Comparison of ENCODE assay signal across 8 mouse cellular contexts in the genomic region with DNA sequence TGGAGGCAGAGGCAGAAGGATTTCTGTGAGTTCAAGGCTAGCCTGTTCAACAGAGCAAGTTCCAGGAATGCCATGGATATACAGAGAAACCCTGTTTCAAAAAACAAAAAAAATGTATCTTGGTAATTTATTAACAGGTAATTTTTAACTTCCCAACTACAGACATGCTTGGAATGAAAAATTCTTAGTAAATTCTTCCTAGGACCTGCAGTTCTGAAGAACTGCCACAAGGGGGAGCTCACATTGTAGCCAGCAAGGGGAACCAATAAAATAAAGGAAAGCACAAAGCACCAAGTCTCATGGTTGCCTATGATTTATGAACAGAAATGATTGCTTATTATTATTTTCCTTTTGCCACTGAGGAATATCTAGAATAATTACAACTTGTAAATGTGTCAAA. TPM values are rescaled to one million over a fixed set of nuclear protein-coding genes. Genes with fewer than 3 reads are reported as not detected.
A peak's percentile ranks its signal among the peaks of the same experiment; 100 is the strongest.
DNase-seq lines count a peak whose midpoint lies in the region; ATAC-seq and TF ChIP-seq lines count a peak whose summit lies in the region.

No protein-coding gene starts in this region.

- H3K27ac ChIP-seq in midbrain, embryonic 14.5 days (replicated peaks; ENCODE audit: low read depth, low read length), result no peak overlapping the region
- H3K27ac ChIP-seq in midbrain, embryonic 16.5 days (ENCODE audit: low read length), result no peak overlapping the region

- no peak for ATAC-seq in cerebellum, adult (ENCODE audit: insufficient number of reproducible peaks, low FRiP score, low TSS enrichment)
- no peak for ATAC-seq in midbrain, embryonic 14.5 days (ENCODE audit: low FRiP score, low TSS enrichment)
- ATAC-seq in midbrain, embryonic 16.5 days, result no peak
- ATAC-seq in granulocyte monocyte progenitor cell, adult 5-6 weeks (replicated peaks; ENCODE audit: poor library complexity, severe bottlenecking), result 0 out of 2 replicates have a peak, but pooled peaks have one; percentile 40

- H3K9ac ChIP-seq in midbrain, embryonic 14.5 days (replicated peaks; ENCODE audit: low read length), result no peak overlapping the region
- no peak overlapping the region for H3K9ac ChIP-seq in midbrain, embryonic 16.5 days (ENCODE audit: low read depth, low read length)

- no peaks in the 10 kb centered on the region for H3K4me1 ChIP-seq in midbrain, embryonic 14.5 days (ENCODE audit: control insufficient read depth, insufficient read depth, low read length)
- H3K4me1 ChIP-seq in midbrain, embryonic 16.5 days (ENCODE audit: control insufficient read depth, insufficient read depth, low read length), result no peaks in the 10 kb centered on the region
- no peaks in the 10 kb centered on the region for H3K4me1 ChIP-seq in lung, adult 2 months (ENCODE audit: control insufficient read depth, insufficient read depth, low read length)

- DNase-seq in cerebellum, adult 11 months, result peak; percentile 40
- DNase-seq in midbrain, embryonic 14.5 days, result peak; percentile 85
- peak; percentile 44 for DNase-seq in c-Kit-positive CD71-positive TER-119-negative erythroid progenitor cells, embryonic 14.5 days (ENCODE audit: low read depth)
- DNase-seq in lung, adult 2 months, result peak; percentile 34
- DNase-seq in splenic B cell, adult 2 months (ENCODE audit: low read depth, low spot score), result peak; percentile 75

- no peak overlapping the region for H3K4me3 ChIP-seq in midbrain, embryonic 14.5 days (replicated peaks; ENCODE audit: low read depth, low read length)
- no peak overlapping the region for H3K4me3 ChIP-seq in midbrain, embryonic 16.5 days (ENCODE audit: low read depth, low read length)
- no peak overlapping the region for H3K4me3 ChIP-seq in lung, adult 2 months (replicated peaks; ENCODE audit: extremely low read depth, low read depth, low read length)

- no peak for TF ChIP-seq POLR2A in lung, adult 2 months (IDR thresholded peaks at IDR 0.05; ENCODE audit: borderline replicate concordance, extremely low read depth, low read depth, low read length)

- H3K9me3 ChIP-seq in midbrain, embryonic 14.5 days (ENCODE audit: control insufficient read depth, low read length), result no peaks in the 10 kb centered on the region
- no peaks in the 10 kb centered on the region for H3K9me3 ChIP-seq in midbrain, embryonic 16.5 days (replicated peaks; ENCODE audit: control insufficient read depth, low read length, poor library complexity, severe bottlenecking)

- no peak overlapping the region for H3K4me2 ChIP-seq in midbrain, embryonic 14.5 days (ENCODE audit: low read length)
- no peak overlapping the region for H3K4me2 ChIP-seq in midbrain, embryonic 16.5 days (ENCODE audit: low read length)

- TF ChIP-seq CTCF in lung, adult 2 months (IDR thresholded peaks at IDR 0.05; ENCODE audit: insufficient read depth, low read length), result peak; percentile 46

- no peaks in the 10 kb centered on the region for H3K36me3 ChIP-seq in midbrain, embryonic 14.5 days (ENCODE audit: control insufficient read depth, insufficient read depth, low read length)
- no peaks in the 10 kb centered on the region for H3K36me3 ChIP-seq in midbrain, embryonic 16.5 days (ENCODE audit: control insufficient read depth, insufficient read depth, low read length)
- no peaks in the 10 kb centered on the region for H3K36me3 ChIP-seq in splenic B cell, adult 2 months (ENCODE audit: control insufficient read depth, insufficient read depth, low read length, poor library complexity, severe bottlenecking)

- H3K27me3 ChIP-seq in midbrain, embryonic 14.5 days (ENCODE audit: control insufficient read depth, insufficient read depth, low read length), result no peaks in the 10 kb centered on the region
- H3K27me3 ChIP-seq in midbrain, embryonic 16.5 days (ENCODE audit: control insufficient read depth, insufficient read depth, low read depth, low read length), result no peaks in the 10 kb centered on the region
- H3K27me3 ChIP-seq in splenic B cell, adult 2 months (ENCODE audit: control insufficient read depth, insufficient read depth, low read length, poor library complexity, severe bottlenecking), result no peaks in the 10 kb centered on the region

RNA-seq across cellular contexts. Expression of a gene that starts 14.0 kb away (rescaled TPM):
- polyA plus RNA-seq in midbrain, embryonic 14.5 days (2014; fragmentation: Nextera tagmentation; extraction: Ambion mirVana), result 32.7 and 38.0 TPM in 2 replicates
- 27.9 and 31.6 TPM in 2 replicates for polyA plus RNA-seq in midbrain, embryonic 16.5 days (2015; fragmentation: Nextera tagmentation; extraction: Ambion mirVana)
- total RNA-seq in granulocyte monocyte progenitor cell, adult 5-6 weeks (2014; fragmentation: Nextera tagmentation), result 28.3 and 31.7 TPM in 2 replicates
- total RNA-seq in granulocyte monocyte progenitor cell, adult 5-6 weeks (2017), result 32.0 and 33.9 TPM in 2 replicates
- 8.4 and 8.7 TPM in 2 replicates for polyA plus RNA-seq in lung, adult 2 months (2012; rRNA removed)

RNA-seq across cellular contexts. Expression of a gene that starts 46.2 kb away (rescaled TPM):
- polyA plus RNA-seq in midbrain, embryonic 14.5 days (2014; fragmentation: Nextera tagmentation; extraction: Ambion mirVana), result 2.8 and 5.6 TPM in 2 replicates
- 4.6 TPM in 2 replicates for polyA plus RNA-seq in midbrain, embryonic 16.5 days (2015; fragmentation: Nextera tagmentation; extraction: Ambion mirVana)
- 11.9 and 16.4 TPM in 2 replicates for total RNA-seq in granulocyte monocyte progenitor cell, adult 5-6 weeks (2014; fragmentation: Nextera tagmentation)
- total RNA-seq in granulocyte monocyte progenitor cell, adult 5-6 weeks (2017), result 16.4 and 17.7 TPM in 2 replicates
- polyA plus RNA-seq in lung, adult 2 months (2012; rRNA removed), result 76.5 and 110 TPM in 2 replicates

Comparison
In these comparisons a context has a peak if more than half of its experiments do, and no peak if none do; other contexts are left out.
1. DNase-seq: peak in every context shown above with its lines; median percentile 85 in midbrain, embryonic 14.5 days; 75 in splenic B cell, adult 2 months; 44 in c-Kit-positive CD71-positive TER-119-negative erythroid progenitor cells, embryonic 14.5 days; 40 in cerebellum, adult 11 months; 34 in lung, adult 2 months.
2. RNA of a gene that starts 46.2 kb away (polyA plus RNA-seq): 76.5 to 110 TPM in lung, adult 2 months; 2.8 to 5.6 TPM in midbrain, embryonic 14.5 days and 4.6 TPM in midbrain, embryonic 16.5 days; every median in the first group is over 10 times any median in the second.